Mouse (Mus musculus): ENCODE data around the gene Six4.

- TF ChIP-seq CTCF (IDR thresholded peaks at IDR 0.05; ENCODE audit: control insufficient read depth, insufficient read depth, low read length) = no peak
- no peak for TF ChIP-seq POLR2A (IDR thresholded peaks at IDR 0.05; ENCODE audit: borderline replicate concordance, control insufficient read depth, low read depth, low read length)
Observed at GRCm38 (mm10) chr12:73162408-73163181, 49.3 kb upstream of the Six4 start.
